Mouse (Mus musculus) embryo, embryonic 9.5 days (tissue): ENCODE measurements around the gene Rarg.
"Not testable (repeated sequence)": the region's sequence is repeated elsewhere in the genome, so short reads cannot be mapped to it uniquely, and the experiment has no call there.

Source experiments
- DNase-seq: peaks from one replicate; pipeline ENCODE4 v3.0.0-alpha.2; 2017; ENCODE audit errors: extremely low spot score

Rarg gene

GRCm38 (mm10) chr15:102238543-102239259 lies 18.6 kb downstream of the Rarg start:
- no peak for DNase-seq

- no peak for DNase-seq
Measured at GRCm38 (mm10) chr15:102235371-102236027, 21.8 kb downstream of the Rarg start.

- no peak for DNase-seq
Measured at GRCm38 (mm10) chr15:102233896-102234295, 23.4 kb downstream of the Rarg start.

GRCm38 (mm10) chr15:102232764-102233163 lies 24.6 kb downstream of the Rarg start:
- DNase-seq: no peak

GRCm38 (mm10) chr15:102231748-102232147 lies 25.6 kb downstream of the Rarg start, which contains the start of gene Itgb7:
TSS of gene Itgb7 (minus strand) at chr15:102231944.
- DNase-seq: no peak

- no peak for DNase-seq
Measured at GRCm38 (mm10) chr15:102230408-102231321, 26.7 kb downstream of the Rarg start.

- DNase-seq: not testable (repeated sequence)
Measured at GRCm38 (mm10) chr15:102225619-102226018, 31.7 kb downstream of the Rarg start.

- DNase-seq: no peak
Measured at GRCm38 (mm10) chr15:102224992-102225617, 32.2 kb downstream of the Rarg start.

GRCm38 (mm10) chr15:102224186-102224991 lies 32.9 kb downstream of the Rarg start:
- DNase-seq: peak; percentile 81

- DNase-seq: no peak
Measured at GRCm38 (mm10) chr15:102222386-102222785, 34.9 kb downstream of the Rarg start.

- DNase-seq: no peak
Measured at GRCm38 (mm10) chr15:102217325-102217724, 40.0 kb downstream of the Rarg start.

- no peak for DNase-seq
Measured at GRCm38 (mm10) chr15:102216459-102217228, 40.7 kb downstream of the Rarg start.

GRCm38 (mm10) chr15:102215624-102216023 lies 41.7 kb downstream of the Rarg start:
- DNase-seq: no peak

- DNase-seq: no peak
Measured at GRCm38 (mm10) chr15:102214132-102214531, 43.2 kb downstream of the Rarg start.

GRCm38 (mm10) chr15:102211895-102212294 lies 45.4 kb downstream of the Rarg start:
- no peak for DNase-seq

GRCm38 (mm10) chr15:102210816-102211215 lies 46.5 kb downstream of the Rarg start:
- no peak for DNase-seq

- DNase-seq: no peak
Measured at GRCm38 (mm10) chr15:102209114-102209513, 48.2 kb downstream of the Rarg start.

GRCm38 (mm10) chr15:102208092-102208561 lies 49.2 kb downstream of the Rarg start:
- no peak for DNase-seq

GRCm38 (mm10) chr15:102207351-102207750 lies 50.0 kb downstream of the Rarg start:
- DNase-seq: no peak

GRCm38 (mm10) chr15:102205779-102206178 lies 51.5 kb downstream of the Rarg start:
- DNase-seq: no peak
